Mouse (Mus musculus): Measurements from ENCODE around the gene Gins2. TPM values are rescaled to one million over a fixed set of nuclear protein-coding genes. Genes with fewer than 3 reads are reported as not detected.

The Gins2 gene
- polyA plus RNA-seq, 1 experiment from 2014 or later, result 15.9 TPM

DNA sequence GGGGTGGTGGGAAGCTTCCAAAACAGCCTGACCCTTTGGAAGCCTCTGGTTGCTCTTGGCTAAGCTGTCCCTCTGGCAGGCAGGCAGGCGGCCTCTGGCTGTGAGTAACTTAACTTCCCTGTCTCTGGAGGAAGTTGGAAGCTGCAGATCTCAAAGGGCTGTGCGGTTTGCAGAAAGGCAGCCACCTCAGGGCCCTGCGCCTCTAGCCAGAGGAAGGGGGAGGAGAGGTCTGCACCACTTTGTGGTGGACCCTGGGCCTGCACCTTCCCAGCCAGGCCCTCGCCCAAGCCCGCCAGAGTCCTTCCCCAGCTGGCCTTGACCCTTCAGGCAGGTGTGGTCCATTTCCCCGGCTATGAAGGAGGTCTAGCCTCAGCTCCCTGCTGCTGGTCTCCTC is 49.7 kb downstream of the Gins2 start:
- no peaks in the 10 kb centered on the region for H3K36me3 ChIP-seq
- H3K27me3 ChIP-seq (replicated peaks), result no peaks in the 10 kb centered on the region
- H3K27ac ChIP-seq (replicated peaks), result peak overlapping the region; percentile 90
- no peak for ATAC-seq (ENCODE audit: low FRiP score)
- 19% methylated on average over 6 of the region's 6 CpGs for WGBS
- peaks cover 83% of the 10 kb centered on the region for H3K4me1 ChIP-seq
- peak overlapping the region; percentile 97 for H3K4me2 ChIP-seq
- peak overlapping the region; percentile 61; the same call in 1 of the 2 replicates for H3K4me3 ChIP-seq (replicated peaks)
- H3K9me3 ChIP-seq (replicated peaks), result no peaks in the 10 kb centered on the region
- peak overlapping the region; percentile 54 for H3K9ac ChIP-seq (replicated peaks)

DNA sequence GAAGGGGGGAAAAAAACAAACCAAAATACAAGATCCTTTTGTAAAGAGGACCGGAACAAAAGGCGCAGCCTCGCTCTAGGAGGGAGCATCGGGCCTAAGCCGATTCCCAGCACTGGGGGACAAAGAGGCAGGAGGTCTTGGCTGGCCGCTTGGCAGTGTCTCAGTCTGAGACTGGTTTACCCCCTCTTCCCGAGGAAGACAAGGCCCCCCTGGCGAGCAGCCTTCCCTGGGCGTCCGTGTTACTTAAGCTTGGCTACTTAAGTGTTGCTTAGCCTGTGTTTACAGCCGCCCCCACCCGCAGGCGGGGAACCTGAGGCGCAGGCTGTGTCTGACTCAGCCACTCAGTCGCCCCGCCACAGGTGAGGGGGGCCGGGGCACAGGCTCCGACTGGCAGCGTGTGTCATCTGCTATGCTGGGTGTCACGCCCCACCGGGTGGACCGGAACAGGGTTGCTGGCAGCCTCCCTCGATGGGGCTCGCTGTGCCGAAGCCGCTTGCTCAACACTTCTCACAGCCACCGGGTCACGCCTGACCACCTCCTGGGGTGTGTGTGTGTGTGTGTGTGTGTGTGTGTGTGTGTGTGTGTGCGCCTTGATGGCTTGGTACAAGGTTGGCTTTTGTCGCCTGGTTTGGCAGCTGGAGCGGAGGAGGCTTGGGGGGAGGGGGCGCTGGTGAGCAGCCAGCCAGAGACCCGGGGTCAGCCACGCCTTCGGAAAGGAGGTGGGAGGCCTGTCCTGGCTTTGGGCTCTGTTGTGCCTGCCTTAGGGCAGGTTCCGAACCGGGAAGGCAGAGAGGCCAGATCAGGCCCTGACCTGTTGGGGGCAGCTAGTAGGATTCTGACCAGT is 50.5 kb downstream of the Gins2 start:
- Histone ChIP-seq H3K4me1 (peaks cover 87% of the 10 kb centered on the region), H3K27me3 (replicated peaks) (no peaks in the 10 kb centered on the region), H3K27ac (replicated peaks) (peak overlapping the region; percentile 90), H3K4me3 (replicated peaks) (peak overlapping the region; percentile 61), H3K4me2 (peak overlapping the region; percentile 97), H3K9ac (replicated peaks) (peak overlapping the region; percentile 54), H3K9me3 (replicated peaks) (no peaks in the 10 kb centered on the region), H3K36me3 (no peaks in the 10 kb centered on the region)
- ATAC-seq (ENCODE audit: low FRiP score), result peak; percentile 42; the same call in 1 of the 2 replicates
- 3% methylated on average over 35 of the region's 37 CpGs for WGBS

DNA sequence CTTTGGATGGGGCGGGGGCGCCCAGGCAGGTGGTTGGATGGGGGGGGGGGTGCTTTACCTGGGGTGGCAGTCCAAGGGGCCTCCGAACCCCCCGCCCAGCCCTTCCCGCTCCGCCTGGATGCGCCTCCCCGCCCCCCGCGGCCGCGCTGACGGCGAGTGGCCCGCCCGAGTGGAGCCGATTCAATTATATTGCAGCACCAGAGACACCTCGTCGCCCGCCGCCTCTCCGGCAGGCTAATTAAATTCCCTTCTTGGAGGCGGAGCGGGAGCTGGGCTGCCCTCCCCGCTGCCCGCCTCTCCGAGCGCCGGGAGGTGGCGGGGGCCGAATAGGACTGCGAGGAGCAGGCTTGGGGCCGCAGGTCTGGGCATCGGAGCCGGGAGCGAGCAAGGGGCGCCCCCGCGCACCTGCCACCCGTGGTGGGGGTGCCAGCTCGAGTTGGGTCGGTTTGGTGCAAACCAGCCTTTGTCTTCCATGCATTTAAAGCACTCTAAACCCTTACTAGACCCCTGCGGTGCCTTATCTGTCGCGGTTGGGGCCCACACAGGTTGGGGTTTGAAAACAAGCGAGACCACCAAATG is 51.2 kb downstream of the Gins2 start:
- under 1% methylated on average over 43 of the region's 46 CpGs for WGBS
- peak overlapping the region; percentile 54 for H3K9ac ChIP-seq (replicated peaks)
- peak overlapping the region; percentile 90 for H3K27ac ChIP-seq (replicated peaks)
- peak overlapping the region; percentile 61 for H3K4me3 ChIP-seq (replicated peaks)
- no peaks in the 10 kb centered on the region for H3K27me3 ChIP-seq (replicated peaks)
- peaks cover 87% of the 10 kb centered on the region for H3K4me1 ChIP-seq
- H3K36me3 ChIP-seq, result no peaks in the 10 kb centered on the region
- peak; percentile 53; the same call in 1 of the 2 replicates for ATAC-seq (ENCODE audit: low FRiP score)
- no peaks in the 10 kb centered on the region for H3K9me3 ChIP-seq (replicated peaks)
- peak overlapping the region; percentile 97 for H3K4me2 ChIP-seq

DNA sequence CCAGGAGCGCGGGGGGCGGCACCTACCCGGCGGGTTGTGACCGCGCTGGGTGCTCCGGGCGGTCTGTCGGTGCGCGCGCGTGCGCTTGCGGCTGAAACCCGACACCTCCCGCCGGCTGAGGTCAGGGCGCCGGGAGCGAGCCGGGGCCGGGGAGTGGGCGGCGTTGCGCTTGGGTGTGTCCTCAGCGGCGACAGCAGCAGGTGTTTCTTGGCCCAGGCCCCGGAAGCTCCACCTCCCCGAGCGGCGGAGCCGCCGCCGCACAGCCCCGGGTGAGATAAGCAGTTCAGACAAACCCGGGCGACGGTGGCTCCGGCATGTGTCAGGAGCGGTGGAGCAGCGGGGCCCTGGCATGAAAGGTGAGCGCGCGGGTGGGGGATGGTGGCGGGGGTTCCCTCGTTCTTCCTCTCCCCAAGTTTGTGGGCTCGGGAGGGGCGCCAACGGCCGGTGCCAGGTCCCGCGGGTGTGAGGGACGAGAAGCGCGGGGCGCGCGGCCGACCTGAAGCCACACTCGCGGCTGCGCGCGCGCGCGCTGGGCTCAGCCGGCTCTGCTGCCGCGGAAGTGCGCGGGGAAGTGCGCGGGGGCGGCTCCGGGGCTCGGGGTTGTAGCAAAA is 51.8 kb downstream of the Gins2 start:
- peak overlapping the region; percentile 97 for H3K4me2 ChIP-seq
- H3K27me3 ChIP-seq (replicated peaks), result no peaks in the 10 kb centered on the region
- ATAC-seq (ENCODE audit: low FRiP score), result peak; percentile 16; the same call in 1 of the 2 replicates
- H3K9me3 ChIP-seq (replicated peaks), result no peaks in the 10 kb centered on the region
- peak overlapping the region; percentile 90 for H3K27ac ChIP-seq (replicated peaks)
- no peaks in the 10 kb centered on the region for H3K36me3 ChIP-seq
- WGBS, result under 1% methylated on average over 61 of the region's 79 CpGs
- H3K4me3 ChIP-seq (replicated peaks), result peak overlapping the region; percentile 61
- H3K9ac ChIP-seq (replicated peaks), result peak overlapping the region; percentile 54
- H3K4me1 ChIP-seq, result peaks cover 87% of the 10 kb centered on the region

DNA sequence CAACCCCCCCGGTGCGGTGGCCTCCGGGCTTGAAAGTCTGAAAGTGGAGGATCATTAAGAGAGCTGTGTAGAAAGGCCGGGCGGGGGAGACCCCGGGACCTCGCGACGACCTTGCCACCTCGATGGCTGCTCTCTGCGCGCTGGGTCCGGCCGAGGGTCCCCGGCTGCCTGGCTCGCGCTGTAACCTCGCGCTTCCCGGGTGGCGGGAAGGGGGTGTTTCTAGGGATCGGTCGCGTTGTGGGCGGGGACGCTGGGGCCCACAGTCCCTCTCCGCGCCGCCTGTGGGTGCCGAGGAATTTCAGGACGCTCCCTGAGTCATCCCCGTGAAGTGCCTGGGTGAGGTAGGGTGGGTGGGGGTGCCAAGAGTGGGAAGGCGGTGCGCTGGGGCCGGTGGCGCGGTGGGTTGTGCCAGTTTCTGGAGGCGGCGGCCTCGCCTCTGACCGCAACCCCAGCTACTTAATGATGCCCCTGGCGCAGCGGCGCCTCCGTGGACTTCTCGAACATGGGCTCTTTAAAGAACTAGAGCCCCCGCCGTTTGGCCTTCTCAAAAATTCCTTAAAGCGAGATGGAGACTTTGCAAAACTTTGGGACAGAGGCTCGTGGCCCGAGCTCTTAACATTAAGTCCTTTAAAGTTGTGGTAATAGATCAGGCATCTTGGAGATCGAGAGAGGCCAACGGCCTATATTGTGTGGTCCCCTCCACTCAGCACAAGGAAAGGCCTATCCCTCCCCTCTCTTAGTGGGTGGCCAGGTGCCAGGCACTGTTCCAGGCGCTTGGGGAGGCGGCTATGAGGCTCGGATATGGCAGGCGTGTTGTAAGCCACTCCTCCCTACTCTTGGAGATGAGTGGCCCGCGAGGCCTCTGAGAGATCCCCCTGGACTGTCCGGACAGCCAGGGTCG is 52.5 kb downstream of the Gins2 start:
- Histone ChIP-seq H3K4me1 (peaks cover 91% of the 10 kb centered on the region), H3K9ac (replicated peaks) (peak overlapping the region; percentile 54), H3K27ac (replicated peaks) (peak overlapping the region; percentile 90), H3K9me3 (replicated peaks) (no peaks in the 10 kb centered on the region), H3K4me3 (replicated peaks) (peak overlapping the region; percentile 61), H3K27me3 (replicated peaks) (no peaks in the 10 kb centered on the region), H3K36me3 (no peaks in the 10 kb centered on the region), H3K4me2 (peak overlapping the region; percentile 97)
- under 1% methylated on average over 60 of the region's 61 CpGs for WGBS
- no peak for ATAC-seq (ENCODE audit: low FRiP score)

DNA sequence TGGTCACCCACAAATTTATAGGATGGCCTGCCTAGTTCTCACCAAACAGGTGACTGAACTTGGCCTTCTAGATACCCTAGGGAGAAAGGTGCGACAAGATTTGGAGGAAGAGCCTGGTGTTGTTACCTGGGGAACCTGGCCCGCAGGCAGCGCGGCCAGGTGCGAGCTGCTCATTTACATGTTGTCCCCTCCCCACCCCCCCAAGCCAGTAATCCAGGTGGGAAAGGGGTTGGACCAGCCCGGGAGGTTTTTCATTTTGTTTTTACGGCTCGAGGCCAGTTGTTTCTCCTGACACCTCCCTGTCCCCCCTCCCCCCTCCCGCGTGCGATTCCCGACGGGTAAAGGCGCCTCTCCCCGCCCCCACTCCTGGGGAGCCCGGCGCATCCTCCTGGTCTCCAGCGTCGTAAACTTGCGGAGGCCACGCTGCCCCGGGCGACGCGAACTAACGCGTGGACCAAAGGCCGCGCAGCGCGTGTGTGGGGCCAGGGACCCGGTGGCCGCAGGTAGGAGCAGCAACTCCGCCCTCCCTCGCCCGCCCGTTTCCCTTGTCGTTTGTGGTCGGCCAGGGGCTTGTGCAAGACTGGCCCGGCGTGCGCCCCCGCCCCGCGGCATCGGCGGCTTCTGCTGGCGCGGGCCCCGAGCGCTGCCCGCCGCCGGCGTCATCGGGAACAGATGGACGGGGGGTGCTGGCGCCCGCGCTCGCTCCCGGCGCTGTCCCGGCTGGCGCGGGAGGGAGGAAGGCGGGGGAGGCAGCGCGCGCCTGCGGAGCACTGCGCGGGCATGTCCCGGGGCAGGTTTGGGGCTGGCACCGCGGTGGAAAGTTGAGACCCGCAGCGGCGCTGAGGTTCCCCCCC is 53.4 kb downstream of the Gins2 start:
- no peak for ATAC-seq (ENCODE audit: low FRiP score)
- Histone ChIP-seq H3K9ac (replicated peaks) (peak overlapping the region; percentile 54), H3K27ac (replicated peaks) (peak overlapping the region; percentile 90), H3K4me3 (replicated peaks) (peak overlapping the region; percentile 61), H3K9me3 (replicated peaks) (no peaks in the 10 kb centered on the region), H3K4me1 (peaks cover 93% of the 10 kb centered on the region), H3K27me3 (replicated peaks) (no peaks in the 10 kb centered on the region), H3K4me2 (peak overlapping the region; percentile 97), H3K36me3 (no peaks in the 10 kb centered on the region)
- WGBS, result under 1% methylated on average over 64 of the region's 79 CpGs

DNA sequence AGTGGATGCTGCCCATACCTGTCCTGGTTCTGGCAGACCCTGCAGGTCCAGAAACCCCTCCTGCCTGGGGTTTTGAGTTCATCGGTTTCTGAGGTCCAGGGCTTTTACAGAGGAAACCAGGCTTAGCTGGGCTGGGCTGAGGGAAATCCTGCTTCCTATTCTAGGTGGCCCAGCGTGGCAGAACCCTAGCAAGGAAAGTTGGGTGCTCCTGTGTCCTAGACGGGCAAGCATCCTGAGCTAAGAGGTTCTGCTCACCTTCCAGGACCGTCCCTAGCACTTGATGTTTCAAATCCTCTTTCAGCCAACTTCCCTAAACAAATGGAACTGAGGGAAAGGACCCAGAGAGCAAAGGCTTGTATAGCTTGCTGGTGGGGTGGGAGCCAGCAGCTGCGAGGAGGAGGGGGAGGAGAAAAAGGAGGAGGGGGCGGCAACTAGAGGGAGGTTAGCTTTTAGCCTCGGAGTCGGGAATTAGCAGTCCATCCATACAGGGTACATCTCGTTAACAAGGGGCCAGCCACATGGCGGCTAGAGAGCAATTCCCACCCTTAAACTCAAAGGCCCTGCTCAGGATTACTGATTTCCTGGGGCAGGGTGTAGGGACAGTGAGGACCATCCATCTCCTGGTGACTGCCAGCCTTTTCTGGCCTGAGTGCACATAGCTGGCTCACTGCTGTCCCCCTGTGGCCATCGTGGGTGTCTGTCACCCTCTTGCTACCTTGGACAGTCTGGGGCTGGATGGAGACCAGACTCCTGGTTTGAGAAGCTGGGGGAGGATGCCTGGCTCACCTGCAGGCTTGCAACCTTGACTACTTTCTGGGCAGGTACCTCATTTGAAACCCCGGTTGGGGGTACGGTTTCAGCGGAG is 54.4 kb downstream of the Gins2 start:
- Histone ChIP-seq H3K4me1 (peaks cover 84% of the 10 kb centered on the region), H3K27ac (replicated peaks) (peak overlapping the region; percentile 51; the same call in 1 of the 2 replicates)
- 10% methylated on average over 14 of the region's 14 CpGs for WGBS

DNA sequence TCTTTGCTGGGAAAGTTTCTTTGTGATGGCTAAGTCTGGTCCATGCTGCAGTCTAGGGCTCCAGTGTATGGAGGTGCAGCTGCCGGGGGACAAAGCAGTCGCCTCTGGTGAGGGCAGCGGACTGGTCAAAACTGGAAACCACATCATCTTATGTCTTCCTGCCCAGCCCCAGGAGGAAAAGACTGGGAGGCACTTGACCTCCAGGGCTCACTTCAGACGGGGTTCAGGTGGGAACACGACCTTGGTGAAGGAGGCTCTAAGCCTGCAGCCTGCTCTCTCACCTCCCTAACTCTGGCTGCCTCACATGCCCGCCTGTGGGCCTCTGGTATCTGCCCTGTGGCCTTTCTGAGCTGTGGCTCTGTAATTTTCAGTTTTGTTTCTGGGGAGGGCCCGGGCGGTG is 55.0 kb downstream of the Gins2 start:
- Histone ChIP-seq H3K27me3 (replicated peaks) (no peaks in the 10 kb centered on the region), H3K27ac (replicated peaks) (0 out of 2 replicates have a peak overlapping the region, but pooled peaks have one; percentile 51), H3K4me2 (no peak overlapping the region), H3K4me3 (replicated peaks) (no peak overlapping the region), H3K36me3 (no peaks in the 10 kb centered on the region), H3K4me1 (peaks cover 77% of the 10 kb centered on the region), H3K9me3 (replicated peaks) (no peaks in the 10 kb centered on the region), H3K9ac (replicated peaks) (no peak overlapping the region)
- 33% methylated on average over 8 of the region's 8 CpGs for WGBS
- ATAC-seq (ENCODE audit: low FRiP score), result no peak

More for the DNA sequence above, 54.4 kb downstream of the Gins2 start:
- Histone ChIP-seq H3K9me3 (replicated peaks) (no peaks in the 10 kb centered on the region), H3K4me3 (replicated peaks) (no peak overlapping the region), H3K36me3 (no peaks in the 10 kb centered on the region), H3K4me2 (peak overlapping the region; percentile 97), H3K9ac (replicated peaks) (no peak overlapping the region), H3K27me3 (replicated peaks) (no peaks in the 10 kb centered on the region)
- ATAC-seq (ENCODE audit: low FRiP score), result peak; percentile 48

DNA sequence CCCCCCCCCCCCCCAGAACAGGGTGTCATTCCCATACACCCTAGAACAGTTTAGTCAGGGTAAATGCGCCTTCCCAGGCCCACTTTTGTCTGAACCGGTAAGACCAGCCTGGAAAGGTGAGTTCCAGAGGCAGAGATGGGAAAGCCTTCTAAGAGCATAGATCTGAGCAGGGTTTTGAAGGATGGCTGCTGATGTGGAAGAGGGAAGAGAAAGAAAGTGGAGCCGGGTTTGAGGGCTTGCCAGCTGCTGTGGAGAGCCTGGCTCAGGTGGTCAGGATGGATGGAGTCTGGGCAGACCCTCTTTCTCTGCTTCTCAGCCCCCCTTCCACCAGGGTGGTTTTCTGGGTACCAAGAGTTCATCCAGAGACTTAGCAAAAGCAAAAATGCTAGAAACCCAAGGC is 55.7 kb downstream of the Gins2 start:
- Histone ChIP-seq H3K27ac (replicated peaks) (peak overlapping the region; percentile 73), H3K36me3 (no peaks in the 10 kb centered on the region), H3K4me3 (replicated peaks) (no peak overlapping the region), H3K4me2 (peak overlapping the region; percentile 44), H3K27me3 (replicated peaks) (no peaks in the 10 kb centered on the region), H3K4me1 (peaks cover 73% of the 10 kb centered on the region), H3K9ac (replicated peaks) (0 out of 2 replicates have a peak overlapping the region, but pooled peaks have one; percentile 20), H3K9me3 (replicated peaks) (no peaks in the 10 kb centered on the region)
- 27% methylated on average over 3 of the region's 3 CpGs for WGBS
- no peak for ATAC-seq (ENCODE audit: low FRiP score)

All from neural tube, embryonic 15.5 days (tissue).